Mouse (Mus musculus): Measurements from ENCODE around the gene Srgap3.

DNA sequence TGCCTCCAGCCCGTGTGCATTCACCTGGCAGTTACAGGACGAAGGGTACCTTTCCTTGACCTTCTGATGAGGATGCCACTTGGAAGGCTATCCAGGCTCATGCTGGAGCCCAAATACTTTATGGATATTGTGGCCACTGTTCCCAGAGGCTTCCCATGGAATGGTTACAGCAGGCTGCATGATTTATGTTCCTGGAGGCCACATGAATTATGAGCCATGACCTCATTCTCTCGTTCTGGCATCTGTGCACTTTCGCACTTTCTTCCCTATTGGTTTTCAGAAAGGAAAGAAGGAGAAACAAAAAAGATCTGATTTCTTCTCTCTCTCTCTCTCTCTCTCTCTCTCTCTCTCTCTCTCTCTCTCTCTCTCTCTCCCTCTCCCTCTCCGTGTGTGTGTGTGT lies 104.6 kb downstream of the Srgap3 start:
- TF ChIP-seq CTCF (IDR thresholded peaks at IDR 0.05; ENCODE audit: insufficient read depth, low read depth, low read length) = no peak
- TF ChIP-seq POLR2A (IDR thresholded peaks at IDR 0.05; ENCODE audit: insufficient read depth, low read depth, low read length) = no peak
